Mouse (Mus musculus) stomach, embryonic 14.5 days (tissue): ENCODE measurements around the gene Gm10053. TPM values are rescaled to one million over a fixed set of nuclear protein-coding genes. Genes with fewer than 3 reads are reported as not detected.

Experiments
- ATAC-seq: fragments of 200-750 bp; cut with Nextera tagmentation; 2 replicates; pipeline ENCODE4 v1.8.0; 2017; ENCODE audit warnings: low read depth, moderate TSS enrichment; ENCODE audit not compliant: insufficient number of reproducible peaks, insufficient read depth, low FRiP score
- H3K27ac ChIP-seq: fragments of 300-500 bp; sonication (generic); 2 replicates; pipeline ENCODE4 v1.5.1; 2014; ENCODE audit warnings: mild to moderate bottlenecking, low read length, moderate library complexity, mixed read lengths
- H3K27me3 ChIP-seq: fragments of 300-500 bp; sonication (generic); 2 replicates; pipeline ENCODE4 v1.6.1; 2014; ENCODE audit warnings: low read length, control low read depth, mixed read lengths; ENCODE audit not compliant: control insufficient read depth, insufficient read depth
- H3K36me3 ChIP-seq: fragments of 300-500 bp; sonication (generic); 2 replicates; pipeline ENCODE4 v1.6.1; 2014; ENCODE audit warnings: mild to moderate bottlenecking, control low read depth, low read length, moderate library complexity, mixed read lengths; ENCODE audit not compliant: control insufficient read depth, insufficient read depth
- H3K4me1 ChIP-seq: fragments of 300-500 bp; sonication (generic); 2 replicates; pipeline ENCODE4 v1.6.1; 2014; ENCODE audit warnings: low read length, control low read depth, mixed read lengths; ENCODE audit not compliant: control insufficient read depth, insufficient read depth
- H3K4me2 ChIP-seq: fragments of 300-500 bp; sonication (generic); replicated peaks from 2 replicates; pipeline ENCODE4 v1.6.1; 2014; ENCODE audit warnings: low read depth, low read length, control low read depth
- H3K4me3 ChIP-seq: fragments of 300-500 bp; sonication (generic); 2 replicates; pipeline ENCODE4 v1.5.1; 2014; ENCODE audit warnings: low read depth, low read length, control low read depth
- H3K9ac ChIP-seq: fragments of 300-500 bp; sonication (generic); replicated peaks from 2 replicates; pipeline ENCODE4 v1.6.1; 2014; ENCODE audit warnings: low read depth, mild to moderate bottlenecking, control low read depth, low read length, moderate library complexity, mixed read lengths
- H3K9me3 ChIP-seq: fragments of 300-500 bp; sonication (generic); 2 replicates; pipeline ENCODE4 v1.6.1; 2016; ENCODE audit warnings: low read depth, low read length, control low read depth; ENCODE audit not compliant: control insufficient read depth
- WGBS: fragments of 180-500 bp; shearing (Covaris S2); extraction: QIAGEN DNeasy Blood & Tissue Kit; methylation state at CpG from one replicate; pipeline ENCODE4 v1.1.7; 2014; 5-methylcytosine and 5-hydroxymethylcytosine counted together
- polyA plus RNA-seq: library from polyadenylated mRNA; unstranded; fragments of >200 nt; fragmentation: Nextera tagmentation; extraction: Ambion mirVana; gene quantifications from 2 replicates; pipeline ENCODE4 v1.2.1, GENCODE M21; 2014

The Gm10053 gene
- polyA plus RNA-seq, 1 experiment from 2014 or later, result 216 TPM

DNA sequence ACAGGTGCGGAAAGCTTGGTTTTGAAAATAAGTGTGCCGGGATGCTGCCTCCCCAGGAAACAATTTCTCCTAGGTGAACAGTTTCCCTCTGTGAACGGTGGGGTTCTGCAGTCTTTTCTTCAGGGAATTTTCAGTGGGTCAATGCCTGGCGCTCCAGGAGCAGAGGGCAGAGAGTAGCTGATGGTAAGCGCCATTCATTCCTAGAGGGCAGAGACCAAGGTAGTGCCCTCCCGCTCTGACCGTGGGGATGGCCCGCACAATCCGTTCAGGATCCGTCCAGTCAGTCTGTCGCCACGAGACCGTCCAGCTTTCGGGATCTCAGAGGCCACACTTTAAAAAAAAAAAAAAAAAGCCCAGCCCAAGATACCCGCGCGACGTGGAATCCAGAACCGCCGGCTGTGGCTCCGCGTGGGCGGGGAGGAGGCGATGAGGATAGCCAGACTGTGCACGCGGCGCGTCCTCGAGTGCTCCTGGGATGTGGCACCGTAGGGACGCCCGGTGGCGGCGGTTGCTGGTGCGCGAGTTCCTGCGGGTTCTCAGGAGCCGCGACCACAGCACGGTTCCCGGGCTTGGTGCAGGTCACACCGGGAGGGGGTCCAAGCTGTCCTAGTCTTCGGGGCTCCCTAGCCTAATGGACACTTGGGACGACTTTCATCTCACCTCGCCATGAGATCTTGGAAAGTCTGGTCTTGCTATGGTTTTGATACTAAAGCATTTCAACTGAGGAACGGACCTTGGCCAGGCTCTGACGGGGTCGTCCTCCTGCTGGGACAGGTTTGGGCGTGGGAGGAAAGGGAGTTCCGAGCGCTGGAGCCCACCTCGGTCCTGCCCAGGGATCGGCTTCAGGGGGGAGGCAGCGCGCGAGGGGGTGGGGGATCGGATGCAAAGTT is 21.8 kb downstream of the Gm10053 start:
- Histone ChIP-seq H3K27me3 (peaks cover 42% of the 10 kb centered on the region), H3K36me3 (no peaks in the 10 kb centered on the region), H3K4me3 (peak overlapping the region; percentile 18), H3K4me1 (peaks cover 11% of the 10 kb centered on the region), H3K27ac (no peak overlapping the region), H3K9ac (no peak overlapping the region), H3K9me3 (no peaks in the 10 kb centered on the region), H3K4me2 (peak overlapping the region; percentile 25)
- no peak for ATAC-seq
- WGBS, result 1% methylated on average over 57 of the region's 57 CpGs

DNA sequence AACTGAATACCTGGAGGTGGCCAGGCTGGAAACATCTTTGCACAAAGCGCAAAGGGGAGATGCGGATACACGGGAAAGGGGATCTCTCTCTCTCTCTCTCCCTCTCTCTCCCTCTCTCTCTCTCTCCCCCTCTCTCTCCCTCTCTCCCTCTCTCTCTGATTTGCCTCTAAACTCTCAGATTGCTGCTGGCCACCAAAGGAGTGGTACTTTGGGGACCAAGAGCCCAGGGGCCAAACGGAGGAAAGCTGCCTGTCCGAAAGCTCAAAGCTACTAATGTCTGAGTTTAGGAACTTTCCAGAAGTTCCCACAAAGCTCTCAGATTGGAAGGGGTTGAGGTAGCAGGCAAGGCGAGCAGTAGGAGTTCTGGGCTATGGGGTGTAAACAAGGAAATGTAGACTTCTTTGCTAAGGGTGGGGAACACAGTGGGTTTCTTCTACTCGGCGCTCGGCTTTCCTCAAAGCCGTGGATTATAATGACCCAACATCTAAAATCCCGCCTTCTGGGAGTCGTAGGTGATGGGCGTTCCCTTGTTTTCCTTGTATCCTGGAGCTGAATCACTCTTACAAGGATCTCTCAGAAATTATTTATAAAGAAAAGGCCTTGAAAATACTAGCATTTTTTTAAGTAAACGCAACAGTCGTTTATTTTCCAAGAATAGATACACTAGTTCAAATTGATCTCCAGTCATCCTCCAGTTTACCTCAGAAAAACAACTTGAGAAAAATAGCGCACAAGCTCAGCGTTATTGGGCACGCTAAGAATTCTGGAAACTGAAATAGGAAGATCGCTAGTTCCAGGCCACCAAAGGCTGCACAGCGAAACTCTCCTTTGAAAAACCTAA is 22.6 kb downstream of the Gm10053 start:
- Histone ChIP-seq H3K27me3 (peaks cover 50% of the 10 kb centered on the region), H3K9ac (no peak overlapping the region), H3K4me2 (no peak overlapping the region), H3K4me1 (peaks cover 11% of the 10 kb centered on the region), H3K27ac (no peak overlapping the region), H3K36me3 (no peaks in the 10 kb centered on the region), H3K9me3 (no peaks in the 10 kb centered on the region), H3K4me3 (no peak overlapping the region)
- ATAC-seq, result no peak
- WGBS, result 3% methylated on average over 20 of the region's 20 CpGs

DNA sequence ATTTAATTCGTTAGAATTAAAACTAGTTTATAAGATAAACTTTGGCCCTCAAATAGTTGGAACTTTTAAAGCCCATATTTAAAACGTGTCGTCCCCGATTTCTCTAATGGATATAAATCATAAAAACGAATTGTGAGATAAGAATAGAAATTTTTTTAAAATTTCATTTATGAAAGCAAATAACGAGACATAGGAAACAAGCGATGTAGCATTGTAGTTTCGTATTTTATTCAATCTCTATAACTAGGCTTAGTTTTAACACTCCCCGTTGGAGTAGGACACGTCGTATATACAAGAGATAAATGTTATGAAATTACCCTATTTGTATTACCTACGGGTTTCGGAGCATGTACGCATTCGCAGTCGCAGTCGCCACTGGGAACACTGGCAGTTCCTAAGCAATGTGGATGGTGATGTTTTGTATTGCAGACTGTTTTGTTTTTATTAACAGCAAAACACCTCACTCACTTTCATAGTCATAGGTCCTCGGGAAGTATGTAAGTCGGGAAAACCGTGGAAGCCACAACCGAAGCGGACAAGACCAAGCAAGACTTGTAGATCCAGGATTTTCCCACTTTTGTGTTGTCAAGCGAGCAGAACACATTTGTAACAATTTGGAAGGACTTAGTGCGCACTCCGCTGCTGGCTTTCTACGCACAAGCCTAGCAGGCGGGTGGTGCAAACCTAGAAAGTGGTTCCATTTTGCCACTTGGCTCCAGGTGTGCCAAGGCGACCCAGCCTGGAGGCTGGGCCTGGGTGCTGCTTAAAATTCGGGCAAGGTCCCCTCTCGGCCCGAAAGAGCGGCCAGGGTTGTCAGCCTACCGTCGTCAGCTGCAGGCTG is 23.5 kb downstream of the Gm10053 start:
- Histone ChIP-seq H3K4me3 (peak overlapping the region; percentile 21; the same call in 1 of the 2 replicates), H3K4me2 (peak overlapping the region; percentile 43; the same call in 1 of the 2 replicates), H3K27me3 (peaks cover 54% of the 10 kb centered on the region), H3K27ac (no peak overlapping the region), H3K9ac (no peak overlapping the region), H3K36me3 (no peaks in the 10 kb centered on the region), H3K9me3 (no peaks in the 10 kb centered on the region), H3K4me1 (peaks cover 11% of the 10 kb centered on the region)
- 4% methylated on average over 34 of the region's 34 CpGs for WGBS
- ATAC-seq, result no peak

DNA sequence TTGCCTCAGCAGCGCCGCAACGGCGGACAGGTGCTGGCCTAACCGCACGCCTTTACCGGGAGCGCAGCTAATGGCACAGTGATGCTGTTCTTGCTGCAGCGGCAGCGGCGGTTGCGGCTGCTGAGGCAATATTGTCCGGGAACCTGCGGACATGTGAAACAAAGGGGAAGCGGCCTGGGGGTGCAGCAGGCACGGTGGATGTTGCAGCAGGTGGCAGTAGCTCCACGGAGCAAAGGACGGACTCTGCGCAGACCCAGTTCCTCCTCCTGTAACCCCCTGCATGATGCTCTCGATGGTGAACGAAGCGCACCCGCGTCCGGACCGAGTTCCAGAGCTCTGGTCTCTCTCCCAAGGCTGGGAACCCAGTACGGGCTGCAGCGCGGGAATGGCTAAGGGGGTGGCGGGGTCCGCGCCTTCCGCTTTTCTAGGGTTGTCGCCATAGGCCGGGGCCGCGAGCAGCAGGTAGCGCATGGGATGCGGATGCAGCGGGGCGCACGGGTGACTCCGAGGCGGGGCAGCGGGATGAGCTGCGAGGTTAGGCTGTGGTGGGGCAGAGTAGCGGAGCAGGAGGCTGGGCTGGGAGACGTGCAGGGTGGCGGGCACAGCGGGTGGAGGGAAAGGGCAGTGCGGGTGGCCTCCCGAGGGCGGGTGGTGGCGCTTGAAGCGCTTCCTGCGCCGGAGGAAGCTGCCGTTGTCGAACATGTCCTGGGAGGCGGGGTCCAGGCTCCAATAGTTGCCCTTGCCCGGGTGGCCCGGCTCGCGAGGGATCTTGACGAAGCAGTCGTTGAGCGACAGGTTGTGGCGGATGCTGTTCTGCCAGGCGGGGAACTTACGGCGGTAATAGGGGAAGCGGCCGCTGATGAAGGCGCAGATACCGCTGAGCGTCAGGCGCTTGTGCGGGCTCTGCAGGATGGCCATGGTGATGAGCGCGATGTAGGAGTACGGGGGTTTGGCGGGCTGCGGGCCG is 24.4 kb downstream of the Gm10053 start:
- no peak overlapping the region for H3K27ac ChIP-seq
- no peaks in the 10 kb centered on the region for H3K36me3 ChIP-seq
- H3K27me3 ChIP-seq, result peaks cover 54% of the 10 kb centered on the region
- WGBS, result under 1% methylated on average over 84 of the region's 84 CpGs
- H3K9ac ChIP-seq, result no peak overlapping the region
- H3K4me2 ChIP-seq, result peak overlapping the region; percentile 43
- no peaks in the 10 kb centered on the region for H3K9me3 ChIP-seq
- peaks cover 11% of the 10 kb centered on the region for H3K4me1 ChIP-seq
- ATAC-seq, result no peak
- peak overlapping the region; percentile 21 for H3K4me3 ChIP-seq

DNA sequence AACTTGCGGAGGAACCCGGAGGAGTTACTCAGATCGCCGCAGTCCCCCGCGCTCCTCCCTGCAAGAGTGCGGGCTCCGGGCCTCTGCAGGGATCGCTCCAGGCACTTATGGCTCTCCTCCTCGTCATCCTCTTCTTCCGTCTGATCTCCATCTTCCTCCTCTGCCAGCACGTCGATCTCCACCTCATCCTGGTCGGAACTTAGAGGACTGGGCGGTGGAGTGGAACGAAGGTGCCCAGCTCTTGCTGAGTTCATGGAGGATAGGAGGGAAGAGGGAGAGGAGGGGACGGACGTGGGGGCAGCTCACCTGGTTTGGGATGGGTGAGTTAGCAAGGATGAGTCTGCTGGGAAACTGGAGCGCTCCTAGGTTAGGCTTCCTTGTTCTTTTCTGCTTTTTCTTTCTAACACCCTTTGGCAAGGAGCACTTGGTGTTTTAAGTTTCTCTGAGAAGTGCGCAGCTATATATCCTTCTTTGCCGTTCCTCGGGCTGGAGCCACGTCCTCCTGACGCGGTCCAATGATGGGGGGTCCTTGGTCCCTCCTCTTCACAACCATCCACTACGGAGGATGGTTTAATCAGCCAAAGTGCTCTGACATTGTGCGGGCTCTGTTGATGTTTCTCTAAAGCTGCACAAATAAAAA is 25.2 kb downstream of the Gm10053 start, which contains the start of gene Foxd4:
Foxd4 (minus strand) TSS at position 617 of the 640 bp plus-strand sequence.
- no peak for ATAC-seq
- peaks cover 51% of the 10 kb centered on the region for H3K27me3 ChIP-seq
- 2% methylated on average over 25 of the region's 27 CpGs for WGBS

DNA sequence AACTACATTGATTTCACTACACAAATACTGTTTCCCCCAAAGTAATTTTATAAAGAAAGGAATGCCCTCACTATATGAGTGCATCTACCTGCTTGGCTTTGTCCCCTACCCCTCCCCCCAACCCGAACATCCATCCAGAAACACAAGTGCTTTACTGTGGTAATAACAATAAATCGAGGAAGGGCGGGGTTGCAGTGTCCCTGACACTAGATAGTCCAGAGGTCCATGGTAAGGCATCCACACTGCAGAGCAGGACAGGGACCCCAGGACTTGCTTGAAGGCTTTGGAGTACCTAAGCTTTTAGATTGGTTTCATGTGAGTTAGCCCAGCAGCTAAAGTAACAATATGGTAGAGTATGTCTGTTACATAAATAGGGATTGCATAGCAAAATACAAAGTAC is 26.2 kb downstream of the Gm10053 start:
- Histone ChIP-seq H3K4me2 (no peak overlapping the region), H3K36me3 (no peaks in the 10 kb centered on the region), H3K27ac (no peak overlapping the region), H3K9me3 (no peaks in the 10 kb centered on the region), H3K27me3 (peaks cover 48% of the 10 kb centered on the region), H3K4me1 (peaks cover 11% of the 10 kb centered on the region), H3K9ac (no peak overlapping the region), H3K4me3 (no peak overlapping the region)
- ATAC-seq, result no peak
- WGBS, result 16% methylated on average over 3 of the region's 3 CpGs

More for the DNA sequence above, 25.2 kb downstream of the Gm10053 start, which contains the start of gene Foxd4:
- Histone ChIP-seq H3K9me3 (no peaks in the 10 kb centered on the region), H3K36me3 (no peaks in the 10 kb centered on the region), H3K4me1 (peaks cover 11% of the 10 kb centered on the region), H3K9ac (no peak within 1 kb of the TSS), H3K4me3 (peak within 1 kb of the TSS; percentile 21), H3K4me2 (peak within 1 kb of the TSS; percentile 43), H3K27ac (no peak within 1 kb of the TSS)

DNA sequence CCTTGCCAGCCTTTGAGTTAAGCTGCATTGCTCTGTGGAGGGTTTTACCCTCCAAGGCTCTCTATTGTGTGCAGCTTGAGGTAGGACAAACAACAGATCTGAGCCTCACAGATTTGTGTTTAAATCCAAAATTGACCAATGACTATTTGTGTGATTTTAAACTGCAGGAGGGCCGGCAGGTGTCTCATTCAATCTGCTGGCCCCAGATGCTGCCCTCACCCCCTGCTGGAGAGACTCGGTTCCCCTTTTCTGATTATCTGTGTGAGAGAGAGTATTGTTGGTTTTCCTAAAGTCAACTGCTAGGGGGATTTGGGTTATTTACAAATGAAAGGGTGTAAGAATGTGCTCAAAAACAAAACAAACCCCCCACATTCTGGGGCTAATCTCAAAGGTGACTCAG is 26.8 kb downstream of the Gm10053 start:
- H3K36me3 ChIP-seq, result no peaks in the 10 kb centered on the region
- H3K27me3 ChIP-seq, result peaks cover 42% of the 10 kb centered on the region
- 10% methylated on average over 2 of the region's 2 CpGs for WGBS
- no peak for ATAC-seq
- no peak overlapping the region for H3K27ac ChIP-seq
- peaks cover 11% of the 10 kb centered on the region for H3K4me1 ChIP-seq
- no peak overlapping the region for H3K4me2 ChIP-seq
- H3K4me3 ChIP-seq, result no peak overlapping the region
- H3K9me3 ChIP-seq, result no peaks in the 10 kb centered on the region
- no peak overlapping the region for H3K9ac ChIP-seq
